Mouse (Mus musculus) hindbrain, embryonic 16.5 days (tissue): ENCODE measurements around the gene Magea8. TPM values are rescaled to one million over a fixed set of nuclear protein-coding genes. Genes with fewer than 3 reads are reported as not detected.
"Not testable (repeated sequence)": the region's sequence is repeated elsewhere in the genome, so short reads cannot be mapped to it uniquely, and the experiment has no call there.

Source experiments
- ATAC-seq: fragments of 200-750 bp; cut with Nextera tagmentation; 2 replicates; pipeline ENCODE4 v1.8.0; 2017; ENCODE audit warnings: moderate TSS enrichment, moderate library complexity
- H3K27ac ChIP-seq: fragments of 300-500 bp; sonication (generic); 2 replicates; pipeline ENCODE4 v1.5.1; 2014; ENCODE audit warnings: low read depth, mild to moderate bottlenecking, control low read depth, low read length, moderate library complexity
- H3K27me3 ChIP-seq: fragments of 300-500 bp; sonication (generic); replicated peaks from 2 replicates; pipeline ENCODE4 v1.6.1; 2014; ENCODE audit warnings: low read length; ENCODE audit not compliant: control insufficient read depth, insufficient read depth
- H3K36me3 ChIP-seq: fragments of 300-500 bp; sonication (generic); 2 replicates; pipeline ENCODE4 v1.6.1; 2014; ENCODE audit warnings: mild to moderate bottlenecking, low read length, moderate library complexity, mixed read lengths; ENCODE audit not compliant: control insufficient read depth, insufficient read depth
- H3K4me1 ChIP-seq: fragments of 300-500 bp; sonication (generic); 2 replicates; pipeline ENCODE4 v1.6.1; 2014; ENCODE audit warnings: low read depth, low read length; ENCODE audit not compliant: control insufficient read depth, insufficient read depth
- H3K4me2 ChIP-seq: fragments of 300-500 bp; sonication (generic); 2 replicates; pipeline ENCODE4 v1.6.1; 2014; ENCODE audit warnings: mild to moderate bottlenecking, low read length, control low read depth, moderate library complexity
- H3K4me3 ChIP-seq: fragments of 300-500 bp; sonication (generic); 2 replicates; pipeline ENCODE4 v1.5.1; 2014; ENCODE audit warnings: mild to moderate bottlenecking, low read length, control low read depth, moderate library complexity
- H3K9ac ChIP-seq: fragments of 300-500 bp; sonication (generic); 2 replicates; pipeline ENCODE4 v1.6.1; 2014; ENCODE audit warnings: low read depth, mild to moderate bottlenecking, control low read depth, low read length, moderate library complexity
- H3K9me3 ChIP-seq: fragments of 300-500 bp; sonication (generic); 2 replicates; pipeline ENCODE4 v1.6.1; 2014; ENCODE audit warnings: mild to moderate bottlenecking, low read length, moderate library complexity; ENCODE audit not compliant: control insufficient read depth
- WGBS: fragments of 180-500 bp; shearing (Covaris S2); extraction: QIAGEN DNeasy Blood & Tissue Kit; methylation state at CpG from one replicate; pipeline ENCODE4 v1.1.7; 2014; 5-methylcytosine and 5-hydroxymethylcytosine counted together
- polyA plus RNA-seq: library from polyadenylated mRNA; unstranded; fragments of >200 nt; fragmentation: Nextera tagmentation; extraction: Ambion mirVana; gene quantifications from 2 replicates; pipeline ENCODE4 v1.2.1, GENCODE M21; 2015

Magea8 gene
- not detected in 2 replicates for polyA plus RNA-seq

GRCm38 (mm10) chrX:154995750-154996149 lies at the start of gene Magea8:
Gene Magea8, minus strand, starts transcription at chrX:154995850.
- H3K9me3 ChIP-seq, H3K4me3 ChIP-seq, H3K36me3 ChIP-seq, H3K27me3 ChIP-seq, H3K9ac ChIP-seq, H3K27ac ChIP-seq, H3K4me1 ChIP-seq, ATAC-seq, H3K4me2 ChIP-seq: not testable (repeated sequence)
- 88% methylated on average over 8 of the region's 11 CpGs for WGBS

GRCm38 (mm10) chrX:154949405-154949804 lies 46.2 kb downstream of the Magea8 start, which contains the start of gene Magea3:
Gene Magea3, minus strand, starts transcription at chrX:154949505.
- WGBS, result no CpG with 5 or more reads among the region's 1 CpGs

GRCm38 (mm10) chrX:154935887-154936286 lies 59.8 kb downstream of the Magea8 start, which contains the start of gene Magea6:
Gene Magea6, minus strand, starts transcription at chrX:154935987.
- not testable (repeated sequence) for H3K4me2 ChIP-seq, ATAC-seq, H3K27me3 ChIP-seq, H3K4me1 ChIP-seq, H3K27ac ChIP-seq, H3K36me3 ChIP-seq, H3K9me3 ChIP-seq, H3K4me3 ChIP-seq, H3K9ac ChIP-seq
- WGBS, result 80% methylated on average over 1 of the region's 1 CpGs

More at GRCm38 (mm10) chrX:154949405-154949804, 46.2 kb downstream of the Magea8 start, which contains the start of gene Magea3:
- H3K36me3 ChIP-seq, H3K9ac ChIP-seq, H3K27ac ChIP-seq, H3K4me1 ChIP-seq, H3K9me3 ChIP-seq, H3K4me3 ChIP-seq, H3K27me3 ChIP-seq, ATAC-seq, H3K4me2 ChIP-seq: not testable (repeated sequence)

Other genes with a start within 250 kb of the Magea8 start
- not detected in 2 replicates for gene Cldn34b1, start 105.6 kb downstream of the Magea8 start, polyA plus RNA-seq
- gene Magea6, start 59.9 kb downstream of the Magea8 start, polyA plus RNA-seq, result not detected in 2 replicates
- not detected in 2 replicates for gene Magea3, start 46.3 kb downstream of the Magea8 start, polyA plus RNA-seq
- gene Magea5, start 67.3 kb upstream of the Magea8 start, polyA plus RNA-seq, result not detected in 2 replicates
- gene Magea1, start 93.9 kb upstream of the Magea8 start, polyA plus RNA-seq, result not detected in 2 replicates
- gene Magea2, start 97.8 kb upstream of the Magea8 start, polyA plus RNA-seq, result not detected in 2 replicates
- not detected in 2 replicates for gene Cldn34b2, start 132.6 kb upstream of the Magea8 start, polyA plus RNA-seq
- gene Sat1, start 220.6 kb upstream of the Magea8 start, polyA plus RNA-seq, result 82.5 and 92.3 TPM in 2 replicates